Mouse (Mus musculus): ENCODE measurements around the gene Dock10. TPM values are rescaled to one million over a fixed set of nuclear protein-coding genes. Genes with fewer than 3 reads are reported as not detected.
A peak's percentile ranks its signal among the peaks of the same experiment; 100 is the strongest.
"Not testable (repeated sequence)": the region's sequence is repeated elsewhere in the genome, so short reads cannot be mapped to it uniquely, and the experiment has no call there.

Gene Dock10
- polyA plus RNA-seq, 1 experiment from 2014 or later = 7.1 TPM

GRCm38 (mm10) chr1:80756060-80756439 is 2.3 kb downstream of the Dock10 start:
- H3K27ac ChIP-seq (replicated peaks) = no peak overlapping the region
- H3K4me2 ChIP-seq (replicated peaks) = no peak overlapping the region
- no peaks in the 10 kb centered on the region for H3K36me3 ChIP-seq
- H3K4me3 ChIP-seq (replicated peaks) = no peak overlapping the region
- peaks cover 6% of the 10 kb centered on the region; the same call in 1 of the 2 replicates for H3K27me3 ChIP-seq
- H3K9ac ChIP-seq = no peak overlapping the region
- ATAC-seq (ENCODE audit: insufficient number of reproducible peaks, low FRiP score, low TSS enrichment, low read depth) = no peak
- H3K9me3 ChIP-seq (replicated peaks) = no peaks in the 10 kb centered on the region
- H3K4me1 ChIP-seq = peaks cover 18% of the 10 kb centered on the region
- WGBS = 31% methylated on average over 2 of the region's 2 CpGs

- Histone ChIP-seq H3K9me3 (replicated peaks) (no peaks in the 10 kb centered on the region), H3K9ac (no peak overlapping the region), H3K4me3 (replicated peaks) (no peak overlapping the region), H3K27me3 (peaks cover 6% of the 10 kb centered on the region; the same call in 1 of the 2 replicates), H3K4me2 (replicated peaks) (no peak overlapping the region), H3K27ac (replicated peaks) (no peak overlapping the region), H3K4me1 (peaks cover 18% of the 10 kb centered on the region), H3K36me3 (no peaks in the 10 kb centered on the region)
- 84% methylated on average over 7 of the region's 7 CpGs for WGBS
- ATAC-seq (ENCODE audit: insufficient number of reproducible peaks, low FRiP score, low TSS enrichment, low read depth) = no peak
Observed at GRCm38 (mm10) chr1:80755296-80756059, 2.8 kb downstream of the Dock10 start.

- not testable (repeated sequence) for H3K9ac ChIP-seq; H3K36me3 ChIP-seq; H3K27me3 ChIP-seq; H3K9me3 ChIP-seq (replicated peaks); ATAC-seq (ENCODE audit: insufficient number of reproducible peaks, low FRiP score, low TSS enrichment, low read depth); H3K4me2 ChIP-seq (replicated peaks); H3K4me1 ChIP-seq; H3K4me3 ChIP-seq (replicated peaks); H3K27ac ChIP-seq (replicated peaks)
- 89% methylated on average over 2 of the region's 2 CpGs for WGBS
Observed at GRCm38 (mm10) chr1:80749122-80749521, 9.2 kb downstream of the Dock10 start.

- no peak for ATAC-seq (ENCODE audit: insufficient number of reproducible peaks, low FRiP score, low TSS enrichment, low read depth)
- WGBS = 60% methylated on average over 2 of the region's 2 CpGs
- no peak overlapping the region for H3K9ac ChIP-seq
- no peaks in the 10 kb centered on the region for H3K4me1 ChIP-seq
- no peaks in the 10 kb centered on the region for H3K9me3 ChIP-seq (replicated peaks)
- no peak overlapping the region for H3K4me2 ChIP-seq (replicated peaks)
- no peaks in the 10 kb centered on the region for H3K27me3 ChIP-seq
- H3K4me3 ChIP-seq (replicated peaks) = no peak overlapping the region
- no peak overlapping the region for H3K27ac ChIP-seq (replicated peaks)
- no peaks in the 10 kb centered on the region for H3K36me3 ChIP-seq
Observed at GRCm38 (mm10) chr1:80746691-80747463, 11.4 kb downstream of the Dock10 start.

GRCm38 (mm10) chr1:80746195-80746594 is 12.1 kb downstream of the Dock10 start:
- no peak overlapping the region for H3K27ac ChIP-seq (replicated peaks)
- no peaks in the 10 kb centered on the region for H3K27me3 ChIP-seq
- 78% methylated on average over 6 of the region's 6 CpGs for WGBS
- ATAC-seq (ENCODE audit: insufficient number of reproducible peaks, low FRiP score, low TSS enrichment, low read depth) = no peak
- H3K4me1 ChIP-seq = no peaks in the 10 kb centered on the region
- H3K4me3 ChIP-seq (replicated peaks) = no peak overlapping the region
- no peak overlapping the region for H3K4me2 ChIP-seq (replicated peaks)
- no peak overlapping the region for H3K9ac ChIP-seq
- H3K9me3 ChIP-seq (replicated peaks) = no peaks in the 10 kb centered on the region
- H3K36me3 ChIP-seq = no peaks in the 10 kb centered on the region

GRCm38 (mm10) chr1:80739472-80739871 is 18.9 kb downstream of the Dock10 start:
- ATAC-seq (ENCODE audit: insufficient number of reproducible peaks, low FRiP score, low TSS enrichment, low read depth) = no peak
- no peaks in the 10 kb centered on the region for H3K9me3 ChIP-seq (replicated peaks)
- H3K36me3 ChIP-seq = no peaks in the 10 kb centered on the region
- WGBS = 55% methylated on average over 1 of the region's 1 CpGs
- peaks cover 12% of the 10 kb centered on the region for H3K4me1 ChIP-seq
- H3K27ac ChIP-seq (replicated peaks) = no peak overlapping the region
- no peak overlapping the region for H3K4me3 ChIP-seq (replicated peaks)
- H3K4me2 ChIP-seq (replicated peaks) = no peak overlapping the region
- no peaks in the 10 kb centered on the region for H3K27me3 ChIP-seq
- H3K9ac ChIP-seq = no peak overlapping the region

GRCm38 (mm10) chr1:80737812-80738391 is 20.4 kb downstream of the Dock10 start:
- H3K27ac ChIP-seq (replicated peaks) = no peak overlapping the region
- peaks cover 12% of the 10 kb centered on the region for H3K4me1 ChIP-seq
- ATAC-seq (ENCODE audit: insufficient number of reproducible peaks, low FRiP score, low TSS enrichment, low read depth) = no peak
- H3K9ac ChIP-seq = no peak overlapping the region
- H3K9me3 ChIP-seq (replicated peaks) = no peaks in the 10 kb centered on the region
- no peaks in the 10 kb centered on the region for H3K27me3 ChIP-seq
- WGBS = 41% methylated on average over 5 of the region's 5 CpGs
- H3K4me3 ChIP-seq (replicated peaks) = no peak overlapping the region
- no peaks in the 10 kb centered on the region for H3K36me3 ChIP-seq
- H3K4me2 ChIP-seq (replicated peaks) = no peak overlapping the region

GRCm38 (mm10) chr1:80730582-80730981 is 27.7 kb downstream of the Dock10 start:
- no peak for ATAC-seq (ENCODE audit: insufficient number of reproducible peaks, low FRiP score, low TSS enrichment, low read depth)

GRCm38 (mm10) chr1:80730174-80730573 is 28.2 kb downstream of the Dock10 start:
- Histone ChIP-seq H3K27ac (replicated peaks) (0 out of 2 replicates have a peak overlapping the region, but pooled peaks have one; percentile 61), H3K27me3 (no peaks in the 10 kb centered on the region), H3K4me3 (replicated peaks) (no peak overlapping the region), H3K4me2 (replicated peaks) (no peak overlapping the region), H3K36me3 (no peaks in the 10 kb centered on the region), H3K9ac (no peak overlapping the region), H3K9me3 (replicated peaks) (no peaks in the 10 kb centered on the region), H3K4me1 (peaks cover 12% of the 10 kb centered on the region; the same call in 1 of the 2 replicates)
- WGBS = 74% methylated on average over 4 of the region's 4 CpGs
- no peak for ATAC-seq (ENCODE audit: insufficient number of reproducible peaks, low FRiP score, low TSS enrichment, low read depth)

More at GRCm38 (mm10) chr1:80730582-80730981, 27.7 kb downstream of the Dock10 start:
- Histone ChIP-seq H3K9me3 (replicated peaks) (no peaks in the 10 kb centered on the region), H3K4me3 (replicated peaks) (no peak overlapping the region), H3K9ac (no peak overlapping the region), H3K27me3 (no peaks in the 10 kb centered on the region), H3K36me3 (no peaks in the 10 kb centered on the region), H3K27ac (replicated peaks) (peak overlapping the region; percentile 61), H3K4me2 (replicated peaks) (0 out of 2 replicates have a peak overlapping the region, but pooled peaks have one; percentile 6), H3K4me1 (peaks cover 12% of the 10 kb centered on the region; the same call in 1 of the 2 replicates)
- 42% methylated on average over 5 of the region's 5 CpGs for WGBS

- H3K4me2 ChIP-seq (replicated peaks) = no peak overlapping the region
- 58% methylated on average over 1 of the region's 1 CpGs for WGBS
Observed at GRCm38 (mm10) chr1:80728183-80728582, 30.1 kb downstream of the Dock10 start.

GRCm38 (mm10) chr1:80727403-80727802 is 30.9 kb downstream of the Dock10 start:
- no peak overlapping the region for H3K27ac ChIP-seq (replicated peaks)
- no peaks in the 10 kb centered on the region for H3K36me3 ChIP-seq
- WGBS = 79% methylated on average over 4 of the region's 4 CpGs
- H3K4me1 ChIP-seq = peaks cover 12% of the 10 kb centered on the region; the same call in 1 of the 2 replicates
- H3K4me3 ChIP-seq (replicated peaks) = no peak overlapping the region
- H3K9ac ChIP-seq = no peak overlapping the region
- H3K9me3 ChIP-seq (replicated peaks) = no peaks in the 10 kb centered on the region
- no peak overlapping the region for H3K4me2 ChIP-seq (replicated peaks)
- no peaks in the 10 kb centered on the region for H3K27me3 ChIP-seq
- ATAC-seq (ENCODE audit: insufficient number of reproducible peaks, low FRiP score, low TSS enrichment, low read depth) = no peak

More at GRCm38 (mm10) chr1:80728183-80728582, 30.1 kb downstream of the Dock10 start:
- Histone ChIP-seq H3K9me3 (replicated peaks) (no peaks in the 10 kb centered on the region), H3K4me3 (replicated peaks) (no peak overlapping the region), H3K36me3 (no peaks in the 10 kb centered on the region), H3K27me3 (no peaks in the 10 kb centered on the region), H3K9ac (no peak overlapping the region), H3K4me1 (peaks cover 12% of the 10 kb centered on the region; the same call in 1 of the 2 replicates), H3K27ac (replicated peaks) (no peak overlapping the region)
- no peak for ATAC-seq (ENCODE audit: insufficient number of reproducible peaks, low FRiP score, low TSS enrichment, low read depth)
